Mouse (Mus musculus) limb, embryonic 12.5 days (tissue): ENCODE results near the gene Ing3. TPM values are rescaled to one million over a fixed set of nuclear protein-coding genes. Genes with fewer than 3 reads are reported as not detected.

Experiments
- ATAC-seq: fragments of 200-750 bp; cut with Nextera tagmentation; 2 replicates; pipeline ENCODE4 v1.8.0; 2017; ENCODE audit warnings: low read depth, moderate TSS enrichment; ENCODE audit not compliant: insufficient number of reproducible peaks, insufficient read depth, low FRiP score, low TSS enrichment
- H3K27ac ChIP-seq: fragments of 300-500 bp; sonication (generic); 2 replicates; pipeline ENCODE4 v1.5.1; 2016; ENCODE audit warnings: mild to moderate bottlenecking, moderate library complexity
- H3K27me3 ChIP-seq: fragments of 300-500 bp; sonication (generic); 2 replicates; pipeline ENCODE4 v1.6.1; 2016; ENCODE audit warnings: mild to moderate bottlenecking, moderate library complexity
- H3K36me3 ChIP-seq: fragments of 300-500 bp; sonication (generic); 2 replicates; pipeline ENCODE4 v1.6.1; 2016; ENCODE audit warnings: mild to moderate bottlenecking, moderate library complexity
- H3K4me1 ChIP-seq: fragments of 300-500 bp; sonication (generic); replicated peaks from 2 replicates; pipeline ENCODE4 v1.6.1; 2016
- H3K4me2 ChIP-seq: fragments of 300-500 bp; sonication (generic); 2 replicates; pipeline ENCODE4 v1.6.1; 2016; ENCODE audit warnings: mild to moderate bottlenecking, moderate library complexity
- H3K4me3 ChIP-seq: fragments of 300-500 bp; sonication (generic); replicated peaks from 2 replicates; pipeline ENCODE4 v1.5.1; 2016; ENCODE audit warnings: mild to moderate bottlenecking
- H3K9ac ChIP-seq: fragments of 300-500 bp; sonication (generic); replicated peaks from 2 replicates; pipeline ENCODE4 v1.6.1; 2016; ENCODE audit warnings: mild to moderate bottlenecking, moderate library complexity
- H3K9me3 ChIP-seq: fragments of 300-500 bp; sonication (generic); 2 replicates; pipeline ENCODE4 v1.6.1; 2016; ENCODE audit warnings: mild to moderate bottlenecking, moderate library complexity
- WGBS: fragments of 180-500 bp; shearing (Covaris S2); methylation state at CpG from one replicate; pipeline ENCODE4 v1.1.7; 2016; 5-methylcytosine and 5-hydroxymethylcytosine counted together
- polyA plus RNA-seq: library from polyadenylated mRNA; unstranded; fragments of >200 nt; fragmentation: Nextera tagmentation; extraction: Ambion mirVana; gene quantifications from 2 replicates; pipeline ENCODE4 v1.2.1, GENCODE M21; 2016

Gene Ing3
- polyA plus RNA-seq, 1 experiment from 2014 or later = 71.1 TPM

DNA sequence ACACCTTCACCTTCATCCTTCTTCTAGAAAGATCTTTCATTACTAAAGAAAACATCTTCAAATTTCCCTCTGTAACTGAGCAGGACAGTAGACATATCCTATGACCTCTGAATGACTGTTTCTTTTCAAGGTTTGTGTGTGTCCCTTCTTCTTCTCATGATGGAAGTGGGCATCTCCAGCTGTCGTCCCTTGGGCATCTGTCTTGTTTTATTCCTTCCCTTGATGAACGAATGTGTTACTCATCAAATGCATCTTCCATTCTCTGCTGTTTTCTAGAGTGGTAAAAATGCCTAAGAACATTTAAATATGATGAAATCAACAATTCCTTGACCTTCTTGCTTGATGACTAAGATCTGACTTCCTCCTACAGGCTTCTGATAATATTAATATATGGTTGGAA is 43.7 kb downstream of the Ing3 start:
- no peak overlapping the region for H3K4me3 ChIP-seq
- no peak overlapping the region for H3K9ac ChIP-seq
- 86% methylated on average over 2 of the region's 2 CpGs for WGBS
- H3K4me1 ChIP-seq = peaks cover 43% of the 10 kb centered on the region
- H3K27me3 ChIP-seq = no peaks in the 10 kb centered on the region
- H3K9me3 ChIP-seq = no peaks in the 10 kb centered on the region
- peaks cover 13% of the 10 kb centered on the region for H3K36me3 ChIP-seq
- no peak overlapping the region for H3K27ac ChIP-seq
- H3K4me2 ChIP-seq = no peak overlapping the region
- no peak for ATAC-seq

DNA sequence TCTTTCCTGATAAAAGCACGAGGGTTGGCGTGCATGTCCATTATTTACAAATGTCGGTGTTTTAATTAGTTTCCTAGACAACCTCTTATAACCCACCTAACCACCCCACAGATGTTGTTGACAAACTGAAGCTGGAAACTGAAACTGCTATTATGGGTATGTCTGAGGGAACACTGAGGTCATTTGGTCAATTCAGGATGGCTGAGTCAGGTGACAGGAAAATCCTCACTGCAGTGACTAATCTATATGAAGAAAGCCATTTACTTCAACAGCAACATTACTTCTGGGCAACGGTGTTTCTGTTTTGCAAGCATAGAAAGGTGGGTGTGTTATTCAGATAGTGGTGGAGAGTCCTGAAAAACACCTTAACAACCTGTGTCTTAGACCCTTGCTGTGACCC is 48.8 kb downstream of the Ing3 start:
- Histone ChIP-seq H3K9me3 (no peaks in the 10 kb centered on the region), H3K4me3 (no peak overlapping the region), H3K4me1 (peaks cover 80% of the 10 kb centered on the region), H3K27me3 (no peaks in the 10 kb centered on the region), H3K36me3 (peaks cover 8% of the 10 kb centered on the region; the same call in 1 of the 2 replicates), H3K27ac (peak overlapping the region; percentile 80), H3K9ac (no peak overlapping the region), H3K4me2 (peak overlapping the region; percentile 40; the same call in 1 of the 2 replicates)
- ATAC-seq = no peak
- 33% methylated on average over 4 of the region's 4 CpGs for WGBS

DNA sequence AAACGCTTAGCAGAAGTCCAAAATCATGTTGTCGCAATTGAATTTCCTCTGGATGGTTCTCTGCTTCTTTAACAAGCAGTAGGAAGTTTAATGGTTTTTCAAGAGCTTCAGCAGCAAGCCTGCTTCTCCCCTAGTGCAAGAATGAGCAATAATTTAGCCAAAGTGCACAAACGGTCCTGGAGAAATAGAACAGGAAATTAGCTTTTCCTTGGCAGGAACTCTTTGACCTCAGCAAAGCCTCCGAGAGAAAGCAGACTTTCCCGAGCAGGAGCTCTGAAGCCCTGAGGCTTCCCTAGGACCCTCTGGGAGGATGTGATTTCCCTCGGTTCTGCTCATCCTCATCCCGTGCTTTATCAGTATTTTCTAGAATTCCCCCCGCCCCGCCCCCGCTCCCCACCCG is 49.7 kb downstream of the Ing3 start:
- Histone ChIP-seq H3K9me3 (no peaks in the 10 kb centered on the region), H3K4me2 (peak overlapping the region; percentile 40), H3K4me3 (0 out of 2 replicates have a peak overlapping the region, but pooled peaks have one; percentile 2), H3K9ac (no peak overlapping the region), H3K36me3 (peaks cover 8% of the 10 kb centered on the region), H3K4me1 (peaks cover 87% of the 10 kb centered on the region), H3K27ac (peak overlapping the region; percentile 80), H3K27me3 (no peaks in the 10 kb centered on the region)
- 22% methylated on average over 11 of the region's 11 CpGs for WGBS
- peak; percentile 21; the same call in 1 of the 2 replicates for ATAC-seq

- no peak for ATAC-seq
- Histone ChIP-seq H3K4me1 (peaks cover 84% of the 10 kb centered on the region), H3K4me2 (no peak overlapping the region), H3K36me3 (peaks cover 15% of the 10 kb centered on the region), H3K9ac (no peak overlapping the region), H3K27me3 (no peaks in the 10 kb centered on the region), H3K27ac (no peak overlapping the region), H3K9me3 (no peaks in the 10 kb centered on the region), H3K4me3 (no peak overlapping the region)
- 29% methylated on average over 6 of the region's 6 CpGs for WGBS
These were observed 50.7 kb downstream of the Ing3 start for GRCm38 (mm10) chr6:22000086-22000485.

DNA sequence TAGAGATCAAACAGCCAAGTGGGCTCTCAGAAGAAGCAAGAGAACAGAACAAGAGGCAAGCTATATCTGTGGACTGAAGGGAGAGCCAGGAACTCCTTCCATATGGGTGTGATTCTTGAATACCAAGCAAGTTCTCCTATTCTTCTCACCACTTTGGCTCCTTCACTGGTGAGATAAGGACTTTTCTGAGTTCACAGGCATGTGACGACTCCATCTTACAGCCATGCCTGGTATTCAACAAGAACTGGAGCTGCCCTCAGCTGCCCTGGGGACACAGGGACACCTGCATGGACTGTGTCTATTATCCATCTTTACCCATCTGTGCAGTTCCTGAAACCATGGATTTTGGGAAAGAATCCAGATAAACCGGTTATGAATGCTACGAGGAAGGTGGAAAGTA is 51.5 kb downstream of the Ing3 start:
- WGBS = 78% methylated on average over 3 of the region's 3 CpGs
- no peaks in the 10 kb centered on the region for H3K9me3 ChIP-seq
- H3K27ac ChIP-seq = peak overlapping the region; percentile 36; the same call in 1 of the 2 replicates
- no peak for ATAC-seq
- no peaks in the 10 kb centered on the region for H3K27me3 ChIP-seq
- no peak overlapping the region for H3K9ac ChIP-seq
- no peak overlapping the region for H3K4me3 ChIP-seq
- H3K36me3 ChIP-seq = peaks cover 15% of the 10 kb centered on the region
- H3K4me2 ChIP-seq = no peak overlapping the region
- peaks cover 77% of the 10 kb centered on the region for H3K4me1 ChIP-seq

DNA sequence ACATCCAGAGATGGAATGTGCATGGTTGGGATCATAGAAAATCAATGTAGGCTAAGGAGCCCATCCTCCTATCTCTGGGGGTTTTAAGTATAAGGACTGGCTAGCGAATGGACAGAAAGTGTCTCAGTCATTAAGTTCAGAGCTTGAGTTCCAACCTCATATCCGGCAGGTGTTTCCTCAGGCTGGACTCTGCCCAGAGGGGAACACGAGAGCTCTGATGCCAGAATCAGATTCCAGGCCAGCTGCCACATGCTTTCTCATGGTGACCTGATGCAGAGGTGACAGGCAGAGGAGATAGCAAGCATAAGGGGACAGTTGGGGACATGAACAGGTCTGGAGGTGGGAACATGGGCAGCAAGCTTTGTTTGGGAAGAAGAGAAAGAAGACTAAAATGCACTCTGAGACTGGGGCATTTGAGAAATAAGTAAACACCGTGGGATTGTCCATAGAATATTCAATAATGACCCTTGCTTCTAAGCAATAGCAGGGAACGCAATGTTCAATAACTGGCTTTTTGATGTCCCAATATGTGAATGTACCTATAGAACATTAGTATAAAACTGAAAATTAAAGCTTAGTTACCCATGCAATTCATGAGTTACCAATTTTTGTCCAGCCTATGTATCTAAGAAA is 52.0 kb downstream of the Ing3 start:
- Histone ChIP-seq H3K9me3 (no peaks in the 10 kb centered on the region), H3K4me3 (no peak overlapping the region), H3K27ac (0 out of 2 replicates have a peak overlapping the region, but pooled peaks have one; percentile 23), H3K36me3 (peaks cover 15% of the 10 kb centered on the region), H3K27me3 (no peaks in the 10 kb centered on the region), H3K4me1 (peaks cover 74% of the 10 kb centered on the region), H3K9ac (no peak overlapping the region), H3K4me2 (no peak overlapping the region)
- WGBS = 75% methylated on average over 5 of the region's 5 CpGs
- ATAC-seq = no peak

DNA sequence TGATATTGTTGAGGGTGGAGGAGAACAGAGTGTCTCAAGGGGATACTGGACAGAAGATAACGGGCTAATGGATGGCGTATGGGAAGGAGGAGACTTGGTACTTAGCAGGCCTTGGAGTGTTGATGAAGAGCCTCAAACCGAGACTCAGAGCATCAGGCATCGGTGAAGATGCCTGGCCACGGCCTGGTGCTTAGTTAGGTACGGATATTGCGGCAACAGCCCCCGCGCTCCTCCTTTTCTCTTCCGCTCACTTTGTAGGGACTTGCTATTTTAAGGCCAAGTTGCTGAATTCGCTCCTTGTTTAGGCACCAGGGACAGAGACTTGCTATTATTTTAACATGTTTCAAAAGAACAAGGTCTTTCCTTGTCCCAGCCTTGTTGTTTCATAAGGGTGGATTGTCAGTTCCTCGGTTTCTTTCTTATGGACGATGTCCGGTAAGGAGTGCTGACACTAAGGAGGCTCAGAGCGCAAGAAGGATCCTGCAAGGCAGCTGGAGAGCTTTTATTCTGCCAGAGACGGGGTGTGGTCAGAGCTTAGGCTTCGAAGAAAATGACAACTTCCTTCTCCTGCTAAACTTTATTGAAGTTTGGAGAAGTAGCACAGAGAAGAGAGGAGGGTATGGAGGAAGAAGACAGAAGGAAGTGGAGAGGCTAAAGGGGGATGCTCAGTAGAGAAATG is 53.3 kb downstream of the Ing3 start:
- no peak for ATAC-seq
- Histone ChIP-seq H3K27ac (peak overlapping the region; percentile 58; the same call in 1 of the 2 replicates), H3K4me1 (peaks cover 63% of the 10 kb centered on the region), H3K4me3 (no peak overlapping the region), H3K4me2 (peak overlapping the region; percentile 7), H3K36me3 (peaks cover 15% of the 10 kb centered on the region), H3K27me3 (no peaks in the 10 kb centered on the region), H3K9ac (no peak overlapping the region), H3K9me3 (no peaks in the 10 kb centered on the region)
- 55% methylated on average over 17 of the region's 17 CpGs for WGBS

- peak; percentile 77 for ATAC-seq
- WGBS = 19% methylated on average over 6 of the region's 6 CpGs
- H3K36me3 ChIP-seq = peaks cover 18% of the 10 kb centered on the region
- no peak overlapping the region for H3K9ac ChIP-seq
- H3K4me1 ChIP-seq = peaks cover 58% of the 10 kb centered on the region
- no peak overlapping the region for H3K4me3 ChIP-seq
- H3K9me3 ChIP-seq = no peaks in the 10 kb centered on the region
- no peaks in the 10 kb centered on the region for H3K27me3 ChIP-seq
- peak overlapping the region; percentile 58; the same call in 1 of the 2 replicates for H3K27ac ChIP-seq
- peak overlapping the region; percentile 7; the same call in 1 of the 2 replicates for H3K4me2 ChIP-seq
These were observed 53.8 kb downstream of the Ing3 start for GRCm38 (mm10) chr6:22003200-22003587.

DNA sequence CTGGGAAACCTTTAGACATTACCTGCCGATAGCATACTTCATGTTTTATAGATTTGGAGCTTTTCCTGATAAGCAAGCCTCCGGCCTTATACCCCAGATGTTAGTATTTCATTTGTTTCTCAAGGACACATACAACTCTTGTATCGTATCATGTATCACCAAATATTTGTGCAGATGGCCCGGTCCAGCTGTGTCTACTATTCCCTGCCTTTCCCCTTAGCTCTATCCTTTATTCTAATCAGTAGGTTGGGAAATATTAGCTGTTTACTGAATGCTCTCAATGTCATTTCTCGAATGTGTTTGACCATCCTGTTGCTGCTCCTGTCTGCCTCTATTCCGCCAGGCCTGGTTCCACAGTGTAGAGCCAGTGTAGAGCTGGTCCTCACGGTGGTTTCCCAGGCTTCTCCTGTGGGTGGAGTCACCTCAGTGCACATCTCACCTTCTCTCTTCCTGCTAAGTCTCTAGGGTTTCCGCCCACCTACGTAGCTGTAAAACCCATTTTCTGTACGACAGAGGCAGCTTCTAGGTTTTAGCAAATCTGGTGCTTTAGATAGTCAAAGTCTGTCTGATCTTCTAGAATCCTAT is 54.7 kb downstream of the Ing3 start:
- Histone ChIP-seq H3K27me3 (no peaks in the 10 kb centered on the region), H3K36me3 (peaks cover 18% of the 10 kb centered on the region), H3K4me3 (no peak overlapping the region), H3K4me2 (no peak overlapping the region), H3K4me1 (peaks cover 49% of the 10 kb centered on the region), H3K9me3 (no peaks in the 10 kb centered on the region), H3K9ac (no peak overlapping the region), H3K27ac (0 out of 2 replicates have a peak overlapping the region, but pooled peaks have one; percentile 17)
- WGBS = 78% methylated on average over 10 of the region's 10 CpGs
- ATAC-seq = no peak

GRCm38 (mm10) chr6:22008346-22008745 is 59.0 kb downstream of the Ing3 start:
- no peak overlapping the region for H3K4me2 ChIP-seq
- 91% methylated on average over 7 of the region's 7 CpGs for WGBS
- no peak overlapping the region for H3K4me3 ChIP-seq
- peaks cover 10% of the 10 kb centered on the region for H3K4me1 ChIP-seq
- H3K9ac ChIP-seq = no peak overlapping the region
- no peaks in the 10 kb centered on the region for H3K27me3 ChIP-seq
- no peaks in the 10 kb centered on the region for H3K9me3 ChIP-seq
- H3K27ac ChIP-seq = no peak overlapping the region
- peaks cover 11% of the 10 kb centered on the region for H3K36me3 ChIP-seq
- ATAC-seq = no peak

DNA sequence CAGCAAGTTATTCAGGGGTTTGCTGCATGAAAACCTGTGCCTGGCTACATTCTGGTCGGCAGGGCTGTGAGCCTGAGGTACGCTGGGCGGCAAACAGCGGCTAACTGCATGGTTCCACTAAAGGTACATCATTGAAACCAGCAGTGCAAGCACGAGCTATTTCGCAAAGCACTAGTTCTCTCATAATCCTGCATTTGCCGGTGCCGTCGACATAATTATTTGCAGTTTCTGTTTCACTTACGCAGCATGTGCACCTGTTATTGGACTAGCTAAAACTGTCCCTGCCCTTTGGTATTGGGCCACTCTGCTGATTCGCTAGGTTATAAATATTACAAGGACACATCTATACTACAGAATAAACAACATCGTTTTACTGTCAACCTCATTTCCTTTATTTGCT is 60.9 kb downstream of the Ing3 start:
- no peaks in the 10 kb centered on the region for H3K27me3 ChIP-seq
- WGBS = 68% methylated on average over 12 of the region's 12 CpGs
- no peaks in the 10 kb centered on the region for H3K9me3 ChIP-seq
- no peak for ATAC-seq
- H3K9ac ChIP-seq = no peak overlapping the region
- no peak overlapping the region for H3K4me3 ChIP-seq
- H3K4me1 ChIP-seq = no peaks in the 10 kb centered on the region
- H3K4me2 ChIP-seq = no peak overlapping the region
- H3K27ac ChIP-seq = no peak overlapping the region
- H3K36me3 ChIP-seq = peaks cover 22% of the 10 kb centered on the region
